Mouse (Mus musculus) kidney, postnatal 10 days (tissue): ENCODE data around the gene Atp2a2.

Experiments
- DNase-seq: peaks from one replicate; pipeline ENCODE4 v3.0.0; 2021; ENCODE audit warnings: mixed read lengths

Atp2a2 gene

GRCm38 (mm10) chr5:122448869-122449268, 53.2 kb downstream of the Atp2a2 start:
- DNase-seq = no peak

- DNase-seq = no peak
Measured at GRCm38 (mm10) chr5:122447857-122448256, 54.2 kb downstream of the Atp2a2 start.

- DNase-seq = no peak
Measured at GRCm38 (mm10) chr5:122445051-122445610, 56.9 kb downstream of the Atp2a2 start.

GRCm38 (mm10) chr5:122444492-122444891, 57.5 kb downstream of the Atp2a2 start:
- DNase-seq = no peak

GRCm38 (mm10) chr5:122440095-122440630, 61.9 kb downstream of the Atp2a2 start:
- peak; percentile 57 for DNase-seq

GRCm38 (mm10) chr5:122439400-122440094, 62.5 kb downstream of the Atp2a2 start:
- DNase-seq = peak; percentile 75

GRCm38 (mm10) chr5:122434541-122434940, 67.5 kb downstream of the Atp2a2 start:
- no peak for DNase-seq

GRCm38 (mm10) chr5:122431221-122431620, 70.8 kb downstream of the Atp2a2 start:
- no peak for DNase-seq

GRCm38 (mm10) chr5:122430036-122430775, 71.8 kb downstream of the Atp2a2 start:
- no peak for DNase-seq

- DNase-seq = no peak
Measured at GRCm38 (mm10) chr5:122425550-122425949, 76.5 kb downstream of the Atp2a2 start.

- no peak for DNase-seq
Measured at GRCm38 (mm10) chr5:122423083-122423482, 78.9 kb downstream of the Atp2a2 start.

GRCm38 (mm10) chr5:122422071-122422964, 79.7 kb downstream of the Atp2a2 start:
- DNase-seq = peak; percentile 94

- DNase-seq = no peak
Measured at GRCm38 (mm10) chr5:122421271-122422068, 80.6 kb downstream of the Atp2a2 start, which contains the start of gene Anapc7. TSS of gene Anapc7 (plus strand) at chr5:122421693.

- peak; percentile 46 for DNase-seq
Measured at GRCm38 (mm10) chr5:122420676-122421075, 81.3 kb downstream of the Atp2a2 start.

GRCm38 (mm10) chr5:122415465-122415864, 86.6 kb downstream of the Atp2a2 start:
- DNase-seq = no peak

- peak; percentile 37 for DNase-seq
Measured at GRCm38 (mm10) chr5:122414351-122414750, 87.7 kb downstream of the Atp2a2 start.

GRCm38 (mm10) chr5:122412826-122413225, 89.2 kb downstream of the Atp2a2 start:
- DNase-seq = peak; percentile 68

GRCm38 (mm10) chr5:122411892-122412291, 90.1 kb downstream of the Atp2a2 start:
- no peak for DNase-seq

GRCm38 (mm10) chr5:122409692-122410645, 92.1 kb downstream of the Atp2a2 start:
- DNase-seq = no peak

GRCm38 (mm10) chr5:122405537-122405936, 96.5 kb downstream of the Atp2a2 start:
- no peak for DNase-seq
